Mouse (Mus musculus): ENCODE results near the gene Ube2z. TPM values are rescaled to one million over a fixed set of nuclear protein-coding genes. Genes with fewer than 3 reads are reported as not detected.

The Ube2z gene
- polyA plus RNA-seq, 1 experiment from 2014 or later: 31.1 TPM

- H3K36me3 ChIP-seq (ENCODE audit: control insufficient read depth, insufficient read depth, low read length): no peaks in the 10 kb centered on the region; the same call in 1 of the 2 replicates
- H3K9me3 ChIP-seq (ENCODE audit: control insufficient read depth, low read length): no peaks in the 10 kb centered on the region
- no peak overlapping the region for H3K9ac ChIP-seq (ENCODE audit: low read length)
- ATAC-seq (ENCODE audit: insufficient number of reproducible peaks, low FRiP score, low TSS enrichment, low read depth) (no peak), DNase-seq (ENCODE audit: low spot score) (no peak)
- H3K27me3 ChIP-seq (ENCODE audit: control insufficient read depth, insufficient read depth, low read length): no peaks in the 10 kb centered on the region
- no peak overlapping the region for H3K4me2 ChIP-seq (ENCODE audit: low read depth, severe bottlenecking)
- no peak overlapping the region for H3K27ac ChIP-seq (replicated peaks; ENCODE audit: low read depth, low read length)
- H3K4me3 ChIP-seq (ENCODE audit: low read depth, low read length): no peak overlapping the region
- WGBS: 83% methylated on average over 7 of the region's 9 CpGs
- 0 out of 2 replicates have a peak, but pooled peaks cover 4% of the 10 kb centered on the region for H3K4me1 ChIP-seq (ENCODE audit: control insufficient read depth, insufficient read depth, low read length)
Measured at GRCm38 (mm10) chr11:96073295-96073993, 8.3 kb upstream of the Ube2z start.

- DNase-seq (ENCODE audit: low spot score): no peak
- H3K9me3 ChIP-seq (ENCODE audit: control insufficient read depth, low read length): no peaks in the 10 kb centered on the region
- 100% methylated on average over 1 of the region's 1 CpGs for WGBS
Measured at GRCm38 (mm10) chr11:96071013-96071412, 5.8 kb upstream of the Ube2z start.

GRCm38 (mm10) chr11:96070353-96070752 is 5.2 kb upstream of the Ube2z start:
- Histone ChIP-seq H3K4me3 (ENCODE audit: low read depth, low read length) (no peak overlapping the region), H3K4me1 (ENCODE audit: control insufficient read depth, insufficient read depth, low read length) (0 out of 2 replicates have a peak, but pooled peaks cover 4% of the 10 kb centered on the region), H3K4me2 (ENCODE audit: low read depth, severe bottlenecking) (no peak overlapping the region), H3K36me3 (ENCODE audit: control insufficient read depth, insufficient read depth, low read length) (no peaks in the 10 kb centered on the region; the same call in 1 of the 2 replicates), H3K9me3 (ENCODE audit: control insufficient read depth, low read length) (no peaks in the 10 kb centered on the region), H3K27ac (replicated peaks; ENCODE audit: low read depth, low read length) (no peak overlapping the region), H3K27me3 (ENCODE audit: control insufficient read depth, insufficient read depth, low read length) (no peaks in the 10 kb centered on the region), H3K9ac (ENCODE audit: low read length) (no peak overlapping the region)
- 88% methylated on average over 7 of the region's 7 CpGs for WGBS
- DNase-seq (ENCODE audit: low spot score): no peak
- ATAC-seq (ENCODE audit: insufficient number of reproducible peaks, low FRiP score, low TSS enrichment, low read depth): no peak

More at GRCm38 (mm10) chr11:96071013-96071412, 5.8 kb upstream of the Ube2z start:
- H3K4me3 ChIP-seq (ENCODE audit: low read depth, low read length): no peak overlapping the region
- H3K4me2 ChIP-seq (ENCODE audit: low read depth, severe bottlenecking): no peak overlapping the region
- H3K4me1 ChIP-seq (ENCODE audit: control insufficient read depth, insufficient read depth, low read length): 0 out of 2 replicates have a peak, but pooled peaks cover 4% of the 10 kb centered on the region
- no peak overlapping the region for H3K27ac ChIP-seq (replicated peaks; ENCODE audit: low read depth, low read length)
- no peaks in the 10 kb centered on the region; the same call in 1 of the 2 replicates for H3K36me3 ChIP-seq (ENCODE audit: control insufficient read depth, insufficient read depth, low read length)
- ATAC-seq (ENCODE audit: insufficient number of reproducible peaks, low FRiP score, low TSS enrichment, low read depth): no peak
- H3K9ac ChIP-seq (ENCODE audit: low read length): no peak overlapping the region
- H3K27me3 ChIP-seq (ENCODE audit: control insufficient read depth, insufficient read depth, low read length): no peaks in the 10 kb centered on the region

- Histone ChIP-seq H3K4me1 (ENCODE audit: control insufficient read depth, insufficient read depth, low read length) (peaks cover 8% of the 10 kb centered on the region), H3K27me3 (ENCODE audit: control insufficient read depth, insufficient read depth, low read length) (no peaks in the 10 kb centered on the region), H3K4me3 (ENCODE audit: low read depth, low read length) (no peak overlapping the region), H3K36me3 (ENCODE audit: control insufficient read depth, insufficient read depth, low read length) (no peaks in the 10 kb centered on the region; the same call in 1 of the 2 replicates), H3K4me2 (ENCODE audit: low read depth, severe bottlenecking) (no peak overlapping the region), H3K9me3 (ENCODE audit: control insufficient read depth, low read length) (no peaks in the 10 kb centered on the region), H3K27ac (replicated peaks; ENCODE audit: low read depth, low read length) (no peak overlapping the region), H3K9ac (ENCODE audit: low read length) (no peak overlapping the region)
- no peak for ATAC-seq (ENCODE audit: insufficient number of reproducible peaks, low FRiP score, low TSS enrichment, low read depth)
- no peak for DNase-seq (ENCODE audit: low spot score)
- 72% methylated on average over 5 of the region's 5 CpGs for WGBS
Measured at GRCm38 (mm10) chr11:96068231-96068630, 3.0 kb upstream of the Ube2z start.

- Histone ChIP-seq H3K9me3 (ENCODE audit: control insufficient read depth, low read length) (no peaks in the 10 kb centered on the region), H3K4me2 (ENCODE audit: low read depth, severe bottlenecking) (peak overlapping the region; percentile 74), H3K27me3 (ENCODE audit: control insufficient read depth, insufficient read depth, low read length) (no peaks in the 10 kb centered on the region), H3K36me3 (ENCODE audit: control insufficient read depth, insufficient read depth, low read length) (peaks cover 2% of the 10 kb centered on the region; the same call in 1 of the 2 replicates), H3K9ac (ENCODE audit: low read length) (peak overlapping the region; percentile 94), H3K4me1 (ENCODE audit: control insufficient read depth, insufficient read depth, low read length) (peaks cover 8% of the 10 kb centered on the region), H3K27ac (replicated peaks; ENCODE audit: low read depth, low read length) (peak overlapping the region; percentile 85), H3K4me3 (ENCODE audit: low read depth, low read length) (peak overlapping the region; percentile 94)
- DNase-seq (ENCODE audit: low spot score) (peak; percentile 74), ATAC-seq (ENCODE audit: insufficient number of reproducible peaks, low FRiP score, low TSS enrichment, low read depth) (peak; percentile 52; the same call in 1 of the 2 replicates)
- under 1% methylated on average over 45 of the region's 64 CpGs for WGBS
Measured at GRCm38 (mm10) chr11:96064521-96065214, 520 bp downstream of the Ube2z start.

GRCm38 (mm10) chr11:96058309-96058708 is 6.9 kb downstream of the Ube2z start:
- Histone ChIP-seq H3K9me3 (ENCODE audit: control insufficient read depth, low read length) (no peaks in the 10 kb centered on the region), H3K9ac (ENCODE audit: low read length) (no peak overlapping the region), H3K4me2 (ENCODE audit: low read depth, severe bottlenecking) (no peak overlapping the region), H3K27me3 (ENCODE audit: control insufficient read depth, insufficient read depth, low read length) (no peaks in the 10 kb centered on the region), H3K4me1 (ENCODE audit: control insufficient read depth, insufficient read depth, low read length) (no peaks in the 10 kb centered on the region), H3K27ac (replicated peaks; ENCODE audit: low read depth, low read length) (no peak overlapping the region), H3K36me3 (ENCODE audit: control insufficient read depth, insufficient read depth, low read length) (peaks cover 13% of the 10 kb centered on the region; the same call in 1 of the 2 replicates), H3K4me3 (ENCODE audit: low read depth, low read length) (no peak overlapping the region)
- 92% methylated on average over 4 of the region's 4 CpGs for WGBS
- ATAC-seq (ENCODE audit: insufficient number of reproducible peaks, low FRiP score, low TSS enrichment, low read depth): no peak
- DNase-seq (ENCODE audit: low spot score): no peak

GRCm38 (mm10) chr11:96050854-96051253 is 14.3 kb downstream of the Ube2z start:
- H3K4me3 ChIP-seq (ENCODE audit: low read depth, low read length): no peak overlapping the region

GRCm38 (mm10) chr11:96049939-96050338 is 15.2 kb downstream of the Ube2z start:
- 79% methylated on average over 4 of the region's 4 CpGs for WGBS

More at GRCm38 (mm10) chr11:96050854-96051253, 14.3 kb downstream of the Ube2z start:
- DNase-seq (ENCODE audit: low spot score) (no peak), ATAC-seq (ENCODE audit: insufficient number of reproducible peaks, low FRiP score, low TSS enrichment, low read depth) (no peak)
- Histone ChIP-seq H3K27me3 (ENCODE audit: control insufficient read depth, insufficient read depth, low read length) (no peaks in the 10 kb centered on the region), H3K4me2 (ENCODE audit: low read depth, severe bottlenecking) (no peak overlapping the region), H3K36me3 (ENCODE audit: control insufficient read depth, insufficient read depth, low read length) (peaks cover 38% of the 10 kb centered on the region), H3K9me3 (ENCODE audit: control insufficient read depth, low read length) (no peaks in the 10 kb centered on the region), H3K9ac (ENCODE audit: low read length) (no peak overlapping the region), H3K27ac (replicated peaks; ENCODE audit: low read depth, low read length) (no peak overlapping the region), H3K4me1 (ENCODE audit: control insufficient read depth, insufficient read depth, low read length) (no peaks in the 10 kb centered on the region)
- 98% methylated on average over 3 of the region's 3 CpGs for WGBS

More at GRCm38 (mm10) chr11:96049939-96050338, 15.2 kb downstream of the Ube2z start:
- H3K9me3 ChIP-seq (ENCODE audit: control insufficient read depth, low read length): no peaks in the 10 kb centered on the region
- H3K4me1 ChIP-seq (ENCODE audit: control insufficient read depth, insufficient read depth, low read length): no peaks in the 10 kb centered on the region
- no peaks in the 10 kb centered on the region for H3K27me3 ChIP-seq (ENCODE audit: control insufficient read depth, insufficient read depth, low read length)
- peaks cover 35% of the 10 kb centered on the region for H3K36me3 ChIP-seq (ENCODE audit: control insufficient read depth, insufficient read depth, low read length)
- H3K4me2 ChIP-seq (ENCODE audit: low read depth, severe bottlenecking): no peak overlapping the region
- DNase-seq (ENCODE audit: low spot score) (no peak), ATAC-seq (ENCODE audit: insufficient number of reproducible peaks, low FRiP score, low TSS enrichment, low read depth) (no peak)
- H3K4me3 ChIP-seq (ENCODE audit: low read depth, low read length): no peak overlapping the region
- no peak overlapping the region for H3K27ac ChIP-seq (replicated peaks; ENCODE audit: low read depth, low read length)
- no peak overlapping the region for H3K9ac ChIP-seq (ENCODE audit: low read length)
